Mouse (Mus musculus) CD8-positive naive resting alpha-beta T cell, adult 57 days (primary cell): ENCODE measurements around the gene Hes1. TPM values are rescaled to one million over a fixed set of nuclear protein-coding genes. Genes with fewer than 3 reads are reported as not detected.

ENCODE experiments used
- total RNA-seq: library from RNA; stranded (reverse); gene quantifications from one replicate; pipeline ENCODE4 v1.2.4, GENCODE M21; 2023

Gene Hes1
- total RNA-seq, result 10.9 TPM

GRCm38 (mm10) chr16:30063984-30064453 lies at the start of gene Hes1:
Gene Hes1, plus strand, starts transcription at chr16:30064384.

Other genes starting within 250 kb of the Hes1 start
- not detected for gene Cpn2, start 203.1 kb downstream of the Hes1 start, total RNA-seq
- gene Lrrc15, start 218.9 kb downstream of the Hes1 start, total RNA-seq, result not detected
- gene Gp5, start 246.4 kb downstream of the Hes1 start, total RNA-seq, result 0.46 TPM